Mouse (Mus musculus): ENCODE results near the gene Olfr665. TPM values are rescaled to one million over a fixed set of nuclear protein-coding genes. Genes with fewer than 3 reads are reported as not detected.
A peak's percentile ranks its signal among the peaks of the same experiment; 100 is the strongest.
"Not testable (repeated sequence)": the region's sequence is repeated elsewhere in the genome, so short reads cannot be mapped to it uniquely, and the experiment has no call there.

The Olfr665 gene
- not detected for polyA plus RNA-seq (2012; fragmentation: generic; extraction: Trizol)

DNA sequence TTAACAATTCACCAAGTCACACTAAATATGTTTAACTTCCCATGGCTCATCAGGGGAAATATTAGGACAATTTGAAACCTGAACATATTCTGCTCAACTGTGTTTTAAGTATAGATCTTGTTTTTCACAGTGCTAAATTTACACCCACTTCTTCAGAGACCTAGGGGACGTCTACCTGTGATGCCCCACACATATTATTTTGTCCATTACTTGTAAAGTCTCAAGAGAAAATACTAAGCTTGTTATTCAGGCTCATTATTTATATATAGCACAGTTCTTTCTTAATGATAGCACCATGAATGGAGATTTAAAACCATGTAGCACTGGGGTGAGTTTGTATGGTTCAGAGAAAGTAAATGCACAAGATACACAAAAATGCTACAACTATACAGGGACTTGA is at the start of gene Olfr665:
Gene Olfr665 (plus strand): TSS at position 301 of the 400 bp plus-strand sequence.
- no peak within 1 kb of the TSS for H3K4me3 ChIP-seq
- no peak within 1 kb of the TSS for H3ac ChIP-seq (ENCODE audit: control insufficient read depth, insufficient read length)
- H3K79me2 ChIP-seq (ENCODE audit: control insufficient read depth, insufficient read depth), result no peaks in the 10 kb centered on the region
- no peak for TF ChIP-seq E2F4 (IDR thresholded peaks at IDR 0.05; ENCODE audit: insufficient read depth)
- no peak for TF ChIP-seq SRF (IDR thresholded peaks at IDR 0.05; ENCODE audit: control insufficient read depth, insufficient read length, low read depth)
- TF ChIP-seq USF1 (IDR thresholded peaks at IDR 0.05; ENCODE audit: low read depth), result no peak
- no peak for TF ChIP-seq MYOD1 (IDR thresholded peaks at IDR 0.05; ENCODE audit: control insufficient read depth in 1 of 3, insufficient read length in 2 of 3, low read depth in 2 of 3)
- no peak for TF ChIP-seq POLR2AphosphoS2 (IDR thresholded peaks at IDR 0.05; ENCODE audit: insufficient read length, low read depth)
- TF ChIP-seq REST (IDR thresholded peaks at IDR 0.05; ENCODE audit: insufficient read depth, insufficient read length), result no peak
- no peak for TF ChIP-seq MYOG (IDR thresholded peaks at IDR 0.05; ENCODE audit: control insufficient read depth in 1 of 3, insufficient read depth in 1 of 3, insufficient read length in 2 of 3, low read depth in 2 of 3)
- no peak for TF ChIP-seq MAX (IDR thresholded peaks at IDR 0.05; ENCODE audit: low read depth)
- no peak for TF ChIP-seq POLR2A (IDR thresholded peaks at IDR 0.05; ENCODE audit: insufficient read length, low read depth)
- TF ChIP-seq CEBPB (IDR thresholded peaks at IDR 0.05; ENCODE audit: insufficient read depth, poor library complexity, severe bottlenecking), result no peak
- TF ChIP-seq TCF3 (IDR thresholded peaks at IDR 0.05; ENCODE audit: insufficient read length, low read depth), result no peak
- no peak for TF ChIP-seq TCF12 (IDR thresholded peaks at IDR 0.05; ENCODE audit: insufficient read depth, poor library complexity, severe bottlenecking)
- H3K4me2 ChIP-seq (ENCODE audit: low read depth), result no peak within 1 kb of the TSS
- no peaks in the 10 kb centered on the region for H3K36me3 ChIP-seq (ENCODE audit: control insufficient read depth, insufficient read depth)
- no peaks in the 10 kb centered on the region for H3K27me3 ChIP-seq (ENCODE audit: control insufficient read depth, insufficient read depth, insufficient read length)

DNA sequence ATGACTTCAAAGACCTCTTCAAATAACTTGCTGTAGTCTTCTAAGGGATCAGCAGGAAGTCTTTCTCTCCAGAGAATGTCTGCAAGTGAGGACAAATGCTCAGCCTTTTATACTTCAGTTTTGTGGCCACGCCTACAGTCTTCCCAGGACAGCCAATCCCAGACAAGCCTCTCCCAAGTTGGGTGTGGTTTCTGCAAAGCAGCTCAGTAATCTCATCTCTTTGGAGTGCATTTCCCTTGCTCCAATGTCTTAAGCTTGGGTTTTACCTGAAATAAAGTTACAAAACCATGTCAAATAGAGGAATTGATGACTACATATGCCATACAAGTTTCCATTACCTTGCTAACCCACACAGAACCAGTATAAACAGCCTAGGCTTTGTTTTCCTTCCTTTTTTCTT is 35.3 kb upstream of the Olfr665 start, which contains the start of gene Usp17lb:
Gene Usp17lb (minus strand): TSS at position 101 of the 400 bp plus-strand sequence.
- Histone ChIP-seq H3K36me3 (ENCODE audit: control insufficient read depth, insufficient read depth) (no peaks in the 10 kb centered on the region), H3ac (ENCODE audit: control insufficient read depth, insufficient read length) (no peak within 1 kb of the TSS), H3K4me3 (no peak within 1 kb of the TSS), H3K79me2 (ENCODE audit: control insufficient read depth, insufficient read depth) (no peaks in the 10 kb centered on the region), H3K27me3 (ENCODE audit: control insufficient read depth, insufficient read depth, insufficient read length) (no peaks in the 10 kb centered on the region), H3K4me2 (ENCODE audit: low read depth) (no peak within 1 kb of the TSS)
- TF ChIP-seq SRF (IDR thresholded peaks at IDR 0.05; ENCODE audit: control insufficient read depth, insufficient read length, low read depth) (no peak), CEBPB (IDR thresholded peaks at IDR 0.05; ENCODE audit: insufficient read depth, poor library complexity, severe bottlenecking) (no peak), MAX (IDR thresholded peaks at IDR 0.05; ENCODE audit: low read depth) (no peak), TCF3 (IDR thresholded peaks at IDR 0.05; ENCODE audit: insufficient read length, low read depth) (no peak), TCF12 (IDR thresholded peaks at IDR 0.05; ENCODE audit: insufficient read depth, poor library complexity, severe bottlenecking) (no peak), USF1 (IDR thresholded peaks at IDR 0.05; ENCODE audit: low read depth) (no peak), MYOG (IDR thresholded peaks at IDR 0.05; ENCODE audit: control insufficient read depth in 1 of 3, insufficient read depth in 1 of 3, insufficient read length in 2 of 3, low read depth in 2 of 3) (no peak), E2F4 (IDR thresholded peaks at IDR 0.05; ENCODE audit: insufficient read depth) (no peak), REST (IDR thresholded peaks at IDR 0.05; ENCODE audit: insufficient read depth, insufficient read length) (no peak), POLR2A (IDR thresholded peaks at IDR 0.05; ENCODE audit: insufficient read length, low read depth) (no peak), POLR2AphosphoS2 (IDR thresholded peaks at IDR 0.05; ENCODE audit: insufficient read length, low read depth) (no peak), MYOD1 (IDR thresholded peaks at IDR 0.05; ENCODE audit: control insufficient read depth in 1 of 3, insufficient read length in 2 of 3, low read depth in 2 of 3) (no peak)

DNA sequence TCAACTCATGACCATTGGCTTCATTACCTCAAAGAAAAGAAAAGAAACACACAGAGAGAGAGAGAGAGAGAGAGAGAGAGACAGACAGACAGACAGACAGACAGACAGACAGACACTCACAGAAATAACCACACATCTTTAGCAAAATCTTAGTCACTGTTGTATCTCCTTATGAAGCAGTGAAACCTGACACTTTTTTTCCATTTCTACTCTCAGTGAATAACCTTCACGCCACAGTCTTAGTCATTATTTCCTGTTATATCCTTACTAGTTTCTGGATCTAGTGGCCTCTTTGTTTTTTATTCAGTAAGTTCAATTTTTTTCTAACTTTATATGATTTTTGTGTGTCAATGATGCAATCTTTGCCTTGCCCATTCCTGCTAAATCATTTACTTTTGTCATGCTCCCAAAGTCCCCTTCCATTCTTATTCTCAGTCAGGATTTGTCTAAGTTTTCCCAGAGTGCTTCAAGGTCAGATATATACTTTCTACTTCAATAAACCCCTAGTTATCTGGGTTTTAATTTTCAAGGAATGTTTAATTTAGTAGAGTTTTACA is 34.0 kb upstream of the Olfr665 start:
- H3K4me2 ChIP-seq (ENCODE audit: low read depth), result no peak overlapping the region
- H3K36me3 ChIP-seq (ENCODE audit: control insufficient read depth, insufficient read depth), result no peaks in the 10 kb centered on the region
- H3K4me3 ChIP-seq, result no peak overlapping the region
- no peak overlapping the region for H3ac ChIP-seq (ENCODE audit: control insufficient read depth, insufficient read length)
- H3K27me3 ChIP-seq (ENCODE audit: control insufficient read depth, insufficient read depth, insufficient read length), result no peaks in the 10 kb centered on the region
- TF ChIP-seq CEBPB (IDR thresholded peaks at IDR 0.05; ENCODE audit: insufficient read depth, poor library complexity, severe bottlenecking) (peak; percentile 67; the same call in 1 of the 2 replicates), MYOG (IDR thresholded peaks at IDR 0.05; ENCODE audit: control insufficient read depth in 1 of 3, insufficient read depth in 1 of 3, insufficient read length in 2 of 3, low read depth in 2 of 3) (no peak)
- H3K79me2 ChIP-seq (ENCODE audit: control insufficient read depth, insufficient read depth), result no peaks in the 10 kb centered on the region

GRCm38 (mm10) chr7:104851546-104851945 is 26.3 kb upstream of the Olfr665 start:
- not testable (repeated sequence) for H3K79me2 ChIP-seq (ENCODE audit: control insufficient read depth, insufficient read depth); H3K4me2 ChIP-seq (ENCODE audit: low read depth); H3K27me3 ChIP-seq (ENCODE audit: control insufficient read depth, insufficient read depth, insufficient read length); H3ac ChIP-seq (ENCODE audit: control insufficient read depth, insufficient read length); H3K4me3 ChIP-seq; H3K36me3 ChIP-seq (ENCODE audit: control insufficient read depth, insufficient read depth)

DNA sequence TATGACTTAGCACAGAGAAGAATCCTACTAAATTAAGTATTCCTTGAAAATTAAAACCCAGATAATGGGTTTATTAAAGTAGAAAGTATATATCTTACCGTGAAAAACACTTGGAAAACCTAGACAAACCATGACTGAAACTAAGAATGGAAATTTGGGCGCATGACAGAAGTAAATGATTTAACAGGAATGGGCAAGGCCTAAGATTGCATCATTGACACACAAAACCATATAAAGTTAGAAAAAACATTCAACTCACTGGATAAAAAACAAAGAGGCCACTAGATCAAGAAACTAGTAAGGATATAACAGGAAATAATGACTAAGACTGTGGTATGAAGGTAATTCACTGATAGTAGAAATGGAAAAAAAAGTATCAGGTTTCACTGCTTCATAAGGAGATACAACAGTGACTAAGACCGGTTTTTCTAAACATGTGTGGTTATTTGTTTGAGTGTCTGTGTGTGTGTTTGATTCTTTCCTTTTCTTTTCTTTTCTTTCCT is 22.5 kb upstream of the Olfr665 start:
- no peak overlapping the region for H3K4me3 ChIP-seq
- no peaks in the 10 kb centered on the region for H3K27me3 ChIP-seq (ENCODE audit: control insufficient read depth, insufficient read depth, insufficient read length)
- H3K36me3 ChIP-seq (ENCODE audit: control insufficient read depth, insufficient read depth), result no peaks in the 10 kb centered on the region
- no peaks in the 10 kb centered on the region for H3K79me2 ChIP-seq (ENCODE audit: control insufficient read depth, insufficient read depth)
- peak; percentile 82 for TF ChIP-seq CEBPB (IDR thresholded peaks at IDR 0.05; ENCODE audit: insufficient read depth, poor library complexity, severe bottlenecking)
- no peak for TF ChIP-seq USF1 (IDR thresholded peaks at IDR 0.05; ENCODE audit: low read depth)
- no peak overlapping the region for H3ac ChIP-seq (ENCODE audit: control insufficient read depth, insufficient read length)
- H3K4me2 ChIP-seq (ENCODE audit: low read depth), result no peak overlapping the region

DNA sequence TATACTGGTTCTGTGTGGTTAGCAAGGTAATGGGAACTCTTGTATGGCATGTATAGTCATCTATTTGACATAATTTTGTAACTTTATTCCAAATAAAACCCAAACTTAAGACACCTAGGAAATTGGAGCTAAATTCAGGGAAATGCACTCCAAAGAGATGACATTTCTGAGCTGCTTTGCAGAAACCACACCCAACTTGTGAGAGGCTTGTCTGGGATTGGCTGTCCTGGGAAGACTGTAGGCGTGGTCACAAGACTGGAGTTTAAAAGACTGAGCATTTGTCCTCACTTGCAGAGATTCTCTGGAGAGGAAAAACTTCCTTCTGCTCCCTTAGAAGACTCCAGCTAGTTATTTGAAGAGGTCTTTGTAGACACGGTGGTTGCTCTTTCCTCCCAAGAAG is 21.1 kb upstream of the Olfr665 start, which contains the start of gene Usp17la:
Gene Usp17la (plus strand): TSS at position 301 of the 400 bp plus-strand sequence.
- H3K36me3 ChIP-seq (ENCODE audit: control insufficient read depth, insufficient read depth); H3ac ChIP-seq (ENCODE audit: control insufficient read depth, insufficient read length); H3K27me3 ChIP-seq (ENCODE audit: control insufficient read depth, insufficient read depth, insufficient read length); H3K79me2 ChIP-seq (ENCODE audit: control insufficient read depth, insufficient read depth): not testable (repeated sequence)
- Histone ChIP-seq H3K4me3 (peak within 1 kb of the TSS; percentile 16), H3K4me2 (ENCODE audit: low read depth) (peak within 1 kb of the TSS; percentile 48)

Measured in myocyte (in vitro differentiated cells).